Mouse (Mus musculus): ENCODE data around the gene Scamp5.
A peak's percentile ranks its signal among the peaks of the same experiment; 100 is the strongest.

Gene Scamp5

DNA sequence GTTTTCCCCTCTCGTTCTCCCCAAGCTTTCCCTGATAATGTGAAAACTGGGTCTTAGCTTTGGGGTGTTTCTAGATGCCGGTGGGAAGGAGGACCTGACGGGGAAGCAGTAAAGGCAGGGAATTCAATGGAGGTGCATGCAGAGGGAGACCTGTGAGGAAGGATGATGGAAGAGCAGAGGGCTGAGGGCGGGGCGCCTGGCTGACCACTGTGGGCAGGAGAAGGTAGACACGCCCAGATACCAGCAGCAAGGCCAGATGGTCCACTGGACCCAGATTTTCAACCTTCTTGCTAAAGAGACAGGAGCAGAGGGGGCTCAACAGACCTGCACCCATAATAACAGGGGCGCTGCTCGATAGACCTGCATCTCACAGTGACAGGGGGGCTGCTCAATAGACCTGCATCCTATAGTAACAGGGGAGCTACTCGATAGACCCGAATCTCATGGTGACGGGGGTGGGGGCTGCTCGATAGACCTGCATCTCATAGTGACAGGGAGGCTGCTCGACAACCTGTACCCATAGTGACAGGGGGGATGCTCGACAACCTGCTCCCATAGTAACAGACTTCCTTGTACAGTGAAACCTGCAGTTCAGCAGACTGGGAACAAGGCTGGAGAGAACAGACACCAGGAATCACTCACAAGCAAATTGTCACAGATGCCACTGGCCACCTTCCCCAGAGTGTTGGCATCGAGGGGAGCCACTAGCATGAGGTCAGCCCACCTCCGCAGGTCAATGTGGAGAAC, 48.2 kb downstream of the Scamp5 start:
- DNase-seq (ENCODE audit: inconsistent ontology term) = no peak

DNA sequence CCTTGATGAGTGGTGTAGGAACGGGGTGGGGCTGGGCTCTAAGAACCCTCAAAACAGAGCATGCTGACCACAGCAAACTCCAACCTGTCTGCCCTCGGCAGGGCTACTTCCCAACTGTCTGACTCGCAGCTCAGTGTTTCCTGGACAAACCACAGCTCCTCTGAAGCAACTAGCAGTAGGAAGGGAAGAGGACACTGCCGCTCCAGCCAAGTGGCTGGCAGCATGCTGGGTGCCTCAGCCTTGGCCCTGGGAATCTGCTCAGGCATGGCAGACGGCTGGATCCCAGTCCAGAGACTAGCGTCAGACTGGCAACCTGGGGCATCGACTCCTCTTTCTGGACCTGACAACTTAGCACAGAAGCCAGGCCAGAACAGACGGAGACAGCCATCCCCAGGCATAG, 50.5 kb downstream of the Scamp5 start:
- peak; percentile 22 for DNase-seq (ENCODE audit: inconsistent ontology term)

DNA sequence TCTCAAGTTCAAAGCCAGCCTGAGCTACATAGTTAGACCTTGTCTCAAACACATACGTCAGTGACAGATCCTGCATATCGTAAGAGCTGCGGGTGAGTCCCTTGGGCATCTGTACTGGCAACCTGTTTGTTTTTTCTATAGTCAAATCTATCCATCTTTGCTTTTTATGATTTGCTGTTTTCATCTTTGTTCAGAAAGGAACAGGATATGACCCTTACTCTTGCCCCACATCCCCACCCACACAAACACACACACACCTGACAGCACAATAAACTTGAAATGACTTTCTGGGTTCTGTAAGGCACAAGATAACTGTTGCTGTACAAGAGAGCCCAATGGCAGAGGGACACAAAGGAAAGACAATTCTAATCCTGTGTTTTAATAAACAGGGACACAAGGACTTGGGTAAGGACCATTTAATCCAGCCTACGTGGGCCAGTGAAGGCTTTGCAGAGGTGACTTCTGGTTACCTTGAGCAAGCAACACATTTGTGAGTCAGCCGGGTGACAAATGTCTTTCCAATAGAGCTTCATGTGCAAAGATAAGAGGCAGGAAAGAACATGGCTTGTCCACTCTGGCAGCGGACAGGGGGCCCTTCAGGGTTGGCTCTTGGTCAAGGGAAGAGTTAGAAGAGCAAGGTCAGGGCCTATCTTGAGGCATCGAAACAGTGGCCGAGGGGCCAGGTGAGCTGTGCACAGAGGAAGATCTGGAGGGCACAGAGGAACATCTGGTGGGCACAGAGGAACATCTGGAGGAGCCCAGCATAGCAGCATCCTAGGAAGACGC, 60.5 kb downstream of the Scamp5 start:
- no peak for DNase-seq (ENCODE audit: inconsistent ontology term)

DNA sequence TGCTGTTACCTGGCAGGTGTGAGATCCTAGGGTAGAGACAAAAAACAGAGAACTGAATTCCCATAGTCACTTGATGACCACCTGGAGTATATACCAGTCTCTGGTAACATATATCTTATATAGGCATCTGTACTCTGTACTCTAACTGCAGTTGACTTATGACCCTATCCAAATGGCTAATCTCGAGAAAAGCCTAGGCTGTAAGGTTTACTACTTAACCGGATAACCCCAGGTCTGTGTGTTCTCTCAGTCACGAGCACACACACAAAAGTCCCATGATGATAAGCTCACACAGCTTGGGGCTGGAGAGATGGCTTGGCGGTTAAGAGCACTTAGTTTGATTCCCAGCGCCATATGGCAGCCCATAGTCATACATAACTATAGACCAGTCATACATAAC, 61.5 kb downstream of the Scamp5 start:
- no peak for DNase-seq (ENCODE audit: inconsistent ontology term)

DNA sequence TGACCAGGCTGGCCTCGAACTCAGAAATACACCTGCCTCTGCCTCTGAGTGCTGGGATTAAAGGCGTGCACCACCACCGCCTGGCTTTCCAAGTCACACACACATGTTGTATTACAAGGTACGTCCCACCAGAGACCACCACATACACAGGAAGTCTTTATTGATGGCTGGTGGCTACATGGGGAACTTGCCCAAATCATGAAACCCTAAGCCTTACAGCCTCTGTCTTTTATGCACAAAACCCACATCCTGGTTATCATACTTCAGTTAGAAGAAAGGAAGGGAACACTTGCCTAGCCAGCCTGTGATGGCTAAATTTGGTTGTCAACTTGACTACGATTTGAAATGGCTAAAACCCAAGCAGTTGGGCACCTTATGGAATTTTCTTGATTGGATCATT, 63.8 kb downstream of the Scamp5 start:
- no peak for DNase-seq (ENCODE audit: inconsistent ontology term)

DNA sequence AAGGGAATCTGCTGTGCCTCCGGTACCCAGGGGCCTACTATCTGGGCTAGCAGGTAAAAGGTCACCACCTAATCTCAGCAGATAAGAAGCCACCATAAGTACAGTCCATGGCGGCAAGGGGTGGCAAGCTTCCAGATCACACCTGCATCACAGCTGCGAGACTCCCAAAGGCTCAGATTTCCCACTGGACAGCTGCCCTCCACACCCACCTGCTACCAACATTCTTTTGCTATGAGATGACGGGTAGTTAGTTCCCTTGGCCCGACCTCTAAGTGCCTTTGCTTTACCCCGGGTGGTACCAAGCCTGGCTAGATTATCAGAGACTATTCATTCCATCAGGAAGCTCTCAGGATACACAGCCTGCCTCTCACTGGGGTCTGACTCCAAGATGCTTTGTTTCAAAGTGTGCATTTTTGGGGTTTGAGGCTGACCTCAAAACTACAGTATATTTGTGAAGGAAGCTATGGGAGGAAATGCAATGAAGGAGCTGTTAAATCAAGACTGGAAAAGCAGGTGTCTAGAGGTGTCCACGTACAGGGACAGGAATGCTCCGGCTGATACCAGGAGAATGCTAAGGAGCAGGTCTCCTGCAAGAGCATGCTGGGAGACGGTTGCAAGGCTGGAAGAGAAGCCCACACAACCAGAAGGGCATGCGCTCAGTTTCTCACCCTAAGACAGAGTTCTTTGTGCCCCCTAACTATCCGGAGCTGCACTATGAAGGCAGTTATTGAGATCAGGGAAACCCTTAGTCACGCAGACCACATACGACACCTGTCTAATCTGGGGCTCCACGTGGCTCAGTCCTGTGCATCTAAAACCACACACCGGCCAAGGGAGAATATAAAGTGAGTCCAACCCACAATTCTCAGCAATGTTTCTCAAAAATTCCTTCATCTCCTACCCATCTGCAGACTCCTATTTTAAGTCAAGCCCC, 65.3 kb downstream of the Scamp5 start:
- DNase-seq (ENCODE audit: inconsistent ontology term) = no peak

DNA sequence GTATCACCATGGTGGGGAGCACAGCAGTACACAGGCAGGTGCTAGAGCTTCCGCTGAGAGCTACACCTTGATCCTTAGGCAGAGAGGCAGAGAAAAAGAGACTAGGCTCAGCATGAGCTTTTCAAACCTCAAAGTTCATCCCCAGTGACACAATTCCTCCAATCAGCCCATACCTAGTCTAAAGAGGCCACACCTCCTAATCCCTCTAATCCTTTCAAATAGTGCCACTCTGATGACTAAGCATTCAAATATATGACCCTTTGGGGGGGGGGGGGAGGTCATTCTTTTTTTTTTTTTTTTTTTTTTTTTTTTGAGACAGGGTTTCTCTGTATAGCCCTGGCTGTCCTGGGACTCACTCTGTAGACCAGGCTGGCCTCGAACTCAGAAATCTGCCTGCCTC, 69.1 kb downstream of the Scamp5 start:
- DNase-seq (ENCODE audit: inconsistent ontology term) = no peak

DNA sequence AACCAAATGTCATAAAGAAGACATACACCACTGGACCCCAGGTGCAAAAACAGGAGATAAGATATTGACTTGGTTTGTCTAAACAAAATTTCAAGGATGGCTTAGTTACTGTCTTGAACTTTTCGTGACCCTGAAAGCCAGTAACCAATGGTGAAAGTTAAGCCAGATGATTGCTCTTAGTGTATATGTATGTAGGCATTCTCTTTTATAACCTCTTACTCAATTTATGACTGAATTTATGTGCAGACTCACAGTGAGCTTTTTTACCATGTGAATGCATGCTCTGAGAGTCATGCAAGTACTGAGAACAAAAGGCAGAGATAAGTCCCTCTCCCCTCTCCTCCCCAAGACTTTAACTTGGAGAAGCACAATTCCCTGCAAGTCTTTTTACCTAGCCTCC, 75.0 kb downstream of the Scamp5 start:
- DNase-seq (ENCODE audit: inconsistent ontology term) = no peak

All from Muller cell, postnatal 12 days (primary cell).